Mouse (Mus musculus) megakaryocyte-erythroid progenitor cell, adult 5-6 weeks (primary cell): ENCODE data around the gene Cd79b. TPM values are rescaled to one million over a fixed set of nuclear protein-coding genes. Genes with fewer than 3 reads are reported as not detected.

Source experiments
- ATAC-seq: replicated peaks from 2 replicates; pipeline ENCODE4 v1.8.0; 2016; ENCODE audit warnings: mild to moderate bottlenecking, inconsistent platforms; ENCODE audit not compliant: severe bottlenecking, poor library complexity, low FRiP score, low TSS enrichment
- total RNA-seq, 2 experiments: library from RNA; stranded (forward) in 1 of 2; stranded (reverse) in 1 of 2; fragments of 200-1000, 215-1000 nt in 1 of 2; fragments of >200 nt in 1 of 2; fragmentation: Nextera tagmentation in 1 of 2; gene quantifications; 2 replicates each; pipeline ENCODE4 v1.2.3; 2014 to 2017

Gene Cd79b
- total RNA-seq, 2 experiments from 2014 or later, result 1.4 to 21.6 TPM

GRCm38 (mm10) chr11:106325566-106326206 lies 11.1 kb upstream of the Cd79b start:
- 0 out of 2 replicates have a peak, but pooled peaks have one; percentile 40 for ATAC-seq

GRCm38 (mm10) chr11:106324858-106325257 lies 10.3 kb upstream of the Cd79b start:
- no peak for ATAC-seq

GRCm38 (mm10) chr11:106318406-106319366 lies 4.1 kb upstream of the Cd79b start:
- no peak for ATAC-seq

GRCm38 (mm10) chr11:106317801-106318200 lies 3.2 kb upstream of the Cd79b start:
- ATAC-seq, result no peak

- no peak for ATAC-seq
Measured at GRCm38 (mm10) chr11:106316416-106316815, 1.9 kb upstream of the Cd79b start.

DNA sequence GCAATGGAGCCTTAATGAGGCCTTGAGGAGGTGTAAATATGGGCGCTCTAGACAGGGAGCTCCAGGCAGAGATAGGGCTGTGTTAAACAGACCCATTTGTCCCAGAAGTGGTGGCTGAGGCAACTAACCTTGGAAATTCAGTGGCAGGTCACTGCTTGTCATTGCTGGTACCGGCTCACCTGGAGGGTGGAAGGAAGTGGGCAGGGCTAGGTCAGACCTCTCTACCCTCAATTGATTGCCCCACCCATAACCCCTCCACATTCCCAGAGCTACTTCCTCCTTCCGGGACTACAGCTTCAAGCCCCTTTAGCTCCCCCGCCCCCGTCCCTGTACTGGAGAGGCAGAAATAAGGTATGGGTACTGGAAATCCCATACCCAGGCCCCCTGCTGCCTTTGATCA lies 1.0 kb downstream of the Cd79b start:
- no peak for ATAC-seq

- ATAC-seq, result no peak
Measured at GRCm38 (mm10) chr11:106310123-106310522, 4.4 kb downstream of the Cd79b start.

DNA sequence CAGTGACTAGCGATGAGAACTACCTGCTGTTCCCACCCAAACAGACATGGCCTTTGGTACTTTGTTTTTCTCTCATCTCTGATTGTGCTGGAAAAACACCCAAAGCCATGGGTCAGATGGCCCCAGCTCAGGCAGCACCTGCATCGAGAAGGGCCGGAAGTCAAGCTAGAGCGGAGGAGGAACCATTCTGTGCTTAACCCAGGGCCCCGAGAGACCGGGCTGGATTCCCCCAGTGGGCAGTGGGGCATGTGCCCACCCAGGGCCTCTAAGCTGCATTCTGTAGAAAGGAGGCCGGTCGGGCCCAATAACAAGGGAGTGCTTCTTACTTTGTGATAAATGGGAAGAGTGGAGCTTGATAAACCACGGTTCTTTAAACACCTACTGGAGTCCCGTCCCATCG lies 6.4 kb downstream of the Cd79b start:
- no peak for ATAC-seq

GRCm38 (mm10) chr11:106307432-106307831 lies 7.1 kb downstream of the Cd79b start:
- ATAC-seq, result no peak

DNA sequence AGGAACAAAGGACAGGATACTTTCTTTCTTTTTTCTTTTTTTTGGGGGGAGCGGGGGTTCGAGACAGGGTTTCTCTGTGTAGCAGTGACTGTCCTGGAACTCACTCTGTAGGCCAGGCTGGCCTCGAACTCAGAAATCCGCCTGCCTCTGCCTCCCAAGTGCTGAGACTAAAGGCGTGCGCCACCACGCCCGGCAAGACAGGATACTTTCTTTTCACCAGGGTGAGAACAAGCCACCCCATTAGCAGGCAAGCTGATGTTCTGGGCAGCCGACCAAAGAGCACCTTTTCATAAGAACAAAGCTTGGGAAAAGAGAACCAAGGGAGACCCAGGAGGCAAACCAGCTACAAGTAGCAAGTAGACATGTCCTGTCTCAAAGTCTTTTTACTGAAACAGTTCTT lies 7.8 kb downstream of the Cd79b start:
- ATAC-seq, result no peak

- ATAC-seq, result no peak
Measured at GRCm38 (mm10) chr11:106306065-106306385, 8.5 kb downstream of the Cd79b start.

DNA sequence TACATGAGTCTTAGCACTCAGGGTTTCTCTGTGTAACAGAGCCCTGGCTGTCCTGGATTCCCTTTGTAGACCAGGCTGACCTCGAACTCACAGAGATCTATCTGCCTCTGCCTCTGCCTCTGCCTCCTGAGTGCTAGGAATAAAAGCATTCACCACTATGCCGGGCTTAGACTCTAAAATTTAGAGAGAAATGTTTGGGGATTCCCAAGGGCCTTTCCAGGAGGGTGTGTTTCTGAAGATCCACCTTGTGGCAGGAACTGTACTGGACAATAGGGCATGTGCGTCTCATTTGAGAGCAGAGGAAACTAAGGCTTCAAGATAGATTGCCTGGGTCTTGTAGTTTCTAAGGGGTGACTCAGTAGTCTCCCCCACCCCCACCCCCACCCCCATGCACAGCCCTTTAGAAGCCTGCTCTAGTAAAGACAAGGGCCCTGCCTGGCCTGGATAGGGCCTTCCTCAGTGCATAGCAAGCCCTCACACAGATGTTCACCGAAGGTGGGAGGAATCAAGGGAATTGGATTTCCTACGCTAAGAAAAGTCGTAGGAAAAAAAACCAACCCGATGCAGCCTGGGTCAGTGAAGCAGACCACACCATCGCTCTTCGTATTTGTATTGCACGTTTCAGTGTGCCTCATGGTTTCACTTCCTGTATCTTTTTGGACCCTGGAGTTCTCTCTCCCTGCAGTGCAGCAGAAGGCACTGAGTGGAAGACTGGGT lies 9.1 kb downstream of the Cd79b start:
- ATAC-seq, result no peak

DNA sequence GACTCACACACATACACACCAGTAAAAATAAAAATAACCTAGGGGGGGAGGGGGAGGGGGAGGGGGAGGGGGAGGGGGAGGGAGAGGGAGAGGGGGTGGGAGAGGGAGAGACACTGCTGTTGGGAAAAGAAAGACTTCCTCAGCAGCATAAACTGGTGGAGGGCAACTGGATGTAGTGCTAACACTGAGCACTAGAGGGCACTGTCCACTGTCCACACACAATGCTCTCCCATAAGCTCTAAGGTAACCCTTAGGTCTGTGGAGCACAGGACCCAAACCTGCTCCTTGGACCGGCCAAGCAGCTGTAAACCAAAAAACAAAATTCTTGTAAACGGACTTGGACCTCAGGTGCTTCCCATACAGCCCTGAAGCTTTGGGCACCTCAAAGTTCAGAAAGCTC lies 11.9 kb downstream of the Cd79b start:
- peak; percentile 86 for ATAC-seq

DNA sequence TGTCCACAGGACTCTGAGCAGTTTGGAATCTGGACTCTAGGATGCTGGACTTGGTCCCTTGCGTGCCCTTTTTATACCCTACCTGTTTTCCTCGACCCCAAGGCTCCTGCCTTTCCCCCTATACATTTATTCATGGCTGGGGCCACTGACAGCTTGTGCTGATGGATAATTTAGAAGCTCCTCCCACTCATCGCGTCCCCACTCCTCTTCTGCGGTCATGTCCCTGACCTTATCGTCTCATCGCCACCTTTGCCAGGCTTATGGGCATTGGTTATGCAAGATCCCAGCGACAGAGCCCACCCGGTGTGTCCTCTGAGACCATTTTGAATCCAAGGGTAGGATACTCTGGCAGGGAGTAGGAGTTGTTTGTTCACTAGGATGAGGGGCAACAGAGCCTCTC lies 12.8 kb downstream of the Cd79b start, which contains the start of gene Gh:
TSS of gene Gh (minus strand) at position 101 of the 400 bp plus-strand sequence.
- ATAC-seq, result no peak

DNA sequence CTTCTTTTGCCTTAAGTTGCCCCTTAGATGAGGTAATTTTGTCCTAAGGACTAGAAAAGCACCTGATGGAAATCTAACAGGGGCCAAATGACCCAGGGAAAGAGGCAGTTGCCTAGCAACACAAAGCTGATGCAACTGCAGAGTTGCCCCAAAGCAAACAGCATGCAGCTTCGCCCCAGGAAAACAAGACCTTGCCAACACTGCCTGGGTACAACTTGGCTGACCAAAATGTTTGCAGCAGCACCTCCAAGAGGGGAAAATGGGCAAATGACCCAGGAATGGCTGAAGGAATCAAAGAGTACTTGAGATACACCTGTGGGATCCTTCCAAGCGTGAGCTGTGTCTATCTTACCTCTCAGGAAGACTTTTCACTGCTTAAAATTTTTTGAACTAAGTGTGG lies 22.7 kb downstream of the Cd79b start:
- ATAC-seq, result no peak

DNA sequence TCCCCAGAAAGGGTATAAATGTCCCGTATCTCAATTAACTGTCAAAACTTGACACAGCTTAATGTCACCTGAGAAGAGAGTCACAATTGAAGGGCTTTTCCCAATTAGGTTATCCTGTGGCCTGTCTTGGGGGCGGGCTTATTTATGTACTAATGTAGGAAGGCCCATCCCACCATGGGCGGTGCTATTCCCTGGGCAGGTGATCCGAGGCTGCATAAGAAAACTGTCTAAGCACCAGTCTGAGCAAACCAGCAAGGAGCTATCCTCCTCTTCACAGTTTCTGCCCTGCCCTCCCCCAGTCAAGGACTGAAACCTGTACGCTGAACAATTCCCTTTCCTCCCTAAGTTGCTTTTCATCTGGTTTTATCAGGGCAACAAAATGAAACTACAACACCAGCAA lies 24.2 kb downstream of the Cd79b start:
- ATAC-seq, result no peak

GRCm38 (mm10) chr11:106289369-106289768 lies 25.2 kb downstream of the Cd79b start:
- ATAC-seq, result peak; percentile 65

- ATAC-seq, result no peak
Measured at GRCm38 (mm10) chr11:106286987-106287386, 27.6 kb downstream of the Cd79b start.

- ATAC-seq, result no peak
Measured at GRCm38 (mm10) chr11:106286206-106286605, 28.4 kb downstream of the Cd79b start.

- no peak for ATAC-seq
Measured at GRCm38 (mm10) chr11:106284126-106284525, 30.4 kb downstream of the Cd79b start.
